Comparison of ENCODE assay signal across 9 mouse cellular contexts in the genomic region with DNA sequence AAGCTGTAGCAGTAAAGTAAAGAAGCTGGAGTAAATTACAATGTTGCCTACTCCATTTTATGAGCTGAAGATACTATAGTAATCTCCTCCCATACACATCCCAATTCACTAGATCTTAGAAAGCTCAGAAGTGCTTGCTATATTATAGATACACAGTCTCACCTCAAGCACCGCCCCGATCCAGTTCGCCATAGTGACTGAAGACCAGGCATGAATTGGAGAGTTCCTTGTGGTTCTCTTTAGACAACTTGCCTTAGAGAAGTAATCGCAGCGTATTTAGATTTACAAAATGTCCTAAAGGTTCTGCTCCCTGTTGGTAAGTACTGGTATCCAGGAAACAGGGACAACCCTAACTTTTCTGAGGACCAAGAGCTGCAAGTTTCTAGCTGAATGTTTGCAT. TPM values are rescaled to one million over a fixed set of nuclear protein-coding genes. Genes with fewer than 3 reads are reported as not detected.
DNase-seq lines count a peak whose midpoint lies in the region; ATAC-seq and TF ChIP-seq lines count a peak whose summit lies in the region.
"Had no signal": no experiment of that assay in that cellular context is flagged by ENCODE, and none has a peak within 500 bp of the region (broad histone marks: within the 10 kb centered on the region; RNA-seq: fewer than 3 reads in every experiment).

No protein-coding gene starts in this region.

- H3K9ac ChIP-seq in heart, adult 2 months (ENCODE audit: low read depth, low read length), result no peak overlapping the region
- peak overlapping the region; percentile 75 for H3K9ac ChIP-seq in liver, embryonic 11.5 days (ENCODE audit: low read depth, low read length)

- H3K27me3 ChIP-seq in heart, adult 2 months (ENCODE audit: control insufficient read depth, insufficient read depth, low read length), result no peaks in the 10 kb centered on the region
- no peaks in the 10 kb centered on the region for H3K27me3 ChIP-seq in liver, embryonic 11.5 days (replicated peaks; ENCODE audit: control insufficient read depth, insufficient read depth, low read length)

- peaks cover 7% of the 10 kb centered on the region for H3K4me1 ChIP-seq in heart, adult 2 months (ENCODE audit: control insufficient read depth, insufficient read depth, low read length)
- H3K4me1 ChIP-seq in liver, embryonic 11.5 days (replicated peaks; ENCODE audit: control insufficient read depth, insufficient read depth, low read length), result peaks cover 33% of the 10 kb centered on the region

- no peak overlapping the region for H3K4me3 ChIP-seq in heart, adult 2 months
- H3K4me3 ChIP-seq in liver, embryonic 11.5 days (ENCODE audit: low read depth, low read length), result peak overlapping the region; percentile 82

- H3K27ac ChIP-seq in heart, adult 2 months, result peak overlapping the region; percentile 85
- H3K27ac ChIP-seq in liver, embryonic 11.5 days (ENCODE audit: low read depth, low read length), result peak overlapping the region; percentile 90

- 96% methylated on average over 5 of the region's 5 CpGs for WGBS in heart, adult 2 months
- WGBS in liver, embryonic 11.5 days, result 78% methylated on average over 5 of the region's 5 CpGs

- ATAC-seq in liver, embryonic 11.5 days (replicated peaks; ENCODE audit: low FRiP score), result no peak

- no peak for TF ChIP-seq POLR2A in heart, adult 2 months (IDR thresholded peaks at IDR 0.05; ENCODE audit: insufficient read depth, low read depth, low read length)

- H3K4me2 ChIP-seq in liver, embryonic 11.5 days, result peak overlapping the region; percentile 89

- no peak for DNase-seq in heart, adult 2 months
- DNase-seq in heart, postnatal 4 days, result no peak
- peak; percentile 22 for DNase-seq in thymus, postnatal 4 days
- no peak for DNase-seq in thymus, adult 18-20 months
- no peak for DNase-seq in liver, embryonic 11.5 days (ENCODE audit: low spot score)
- DNase-seq in layer of hippocampus, adult 9-10 months (ENCODE audit: low spot score), result no peak
- no peak for DNase-seq in layer of hippocampus, postnatal 25 days (ENCODE audit: extremely low spot score in 1 of 2, low spot score in 1 of 2)
- no peak for DNase-seq in right cerebral cortex, postnatal 10 days (ENCODE audit: low spot score in 2 of 2)
- DNase-seq: cerebellum, adult 8-10 months had no signal

- TF ChIP-seq CTCF in heart, adult 2 months (IDR thresholded peaks at IDR 0.05), result no peak

- no peak for TF ChIP-seq EP300 in heart, adult 2 months (IDR thresholded peaks at IDR 0.05; ENCODE audit: insufficient read depth, low read depth, low read length)

- intact Hi-C loops in heart, adult 2 months (cut with DNase I), result loop anchor here (10.0 kb wide), 1 partner anchor 542 kb away; the partner anchor contains the start of gene Sp8

- no peaks in the 10 kb centered on the region for H3K9me3 ChIP-seq in liver, embryonic 11.5 days (ENCODE audit: control insufficient read depth, low read length)

- H3K36me3 ChIP-seq in heart, adult 2 months (ENCODE audit: control insufficient read depth, insufficient read depth, low read length), result no peaks in the 10 kb centered on the region; the same call in 1 of the 2 replicates
- H3K36me3 ChIP-seq in liver, embryonic 11.5 days (ENCODE audit: control insufficient read depth, insufficient read depth, low read length), result no peaks in the 10 kb centered on the region

- no peaks in the 10 kb centered on the region for H3K79me2 ChIP-seq in heart, adult 2 months (replicated peaks; ENCODE audit: control insufficient read depth, insufficient read depth, low read length)

RNA-seq across cellular contexts. Expression of gene Sp4, which starts 1.8 kb away (rescaled TPM):
- 10 to 100 TPM in 1 of 2 experiments, 1 to 10 TPM in 1; 9.5 to 12.0 TPM for total RNA-seq in heart, adult 2 months (2021)
- 4.4 and 7.4 TPM in 2 replicates for polyA plus RNA-seq in heart, adult 2 months (2012; rRNA removed)
- total RNA-seq in heart, postnatal 4 days (2021), result 10 to 100 TPM; 12.9 to 13.3 TPM
- 9.8 and 10.5 TPM in 2 replicates for polyA plus RNA-seq in liver, embryonic 11.5 days (2014; fragmentation: Nextera tagmentation; extraction: Ambion mirVana)
- 10 to 100 TPM; 27.4 to 28.0 TPM for total RNA-seq in layer of hippocampus, postnatal 25 days (2021)
